Mouse (Mus musculus): Measurements from ENCODE around the gene Tgfb2.

Gene Tgfb2

DNA sequence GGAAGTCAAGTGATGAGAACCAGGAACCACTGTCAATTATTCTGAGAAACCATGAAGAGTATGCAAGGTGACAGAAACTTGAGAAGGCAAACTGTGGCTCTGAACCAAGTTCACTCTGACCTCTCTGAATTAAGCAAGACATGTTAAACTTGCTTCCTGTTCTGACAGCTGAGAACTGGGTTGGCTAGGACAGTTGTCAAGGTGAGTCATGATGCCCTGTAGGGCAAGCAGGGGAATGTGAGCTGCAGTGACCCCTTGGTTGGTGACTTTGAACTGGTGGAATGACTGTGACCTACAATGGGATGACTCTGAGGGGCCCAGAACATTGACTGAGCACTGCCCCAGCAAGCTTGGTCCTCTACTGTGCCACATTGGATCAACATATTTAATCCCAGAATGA is 121.9 kb downstream of the Tgfb2 start:
- no peak for DNase-seq (ENCODE audit: low read depth, low spot score)

DNA sequence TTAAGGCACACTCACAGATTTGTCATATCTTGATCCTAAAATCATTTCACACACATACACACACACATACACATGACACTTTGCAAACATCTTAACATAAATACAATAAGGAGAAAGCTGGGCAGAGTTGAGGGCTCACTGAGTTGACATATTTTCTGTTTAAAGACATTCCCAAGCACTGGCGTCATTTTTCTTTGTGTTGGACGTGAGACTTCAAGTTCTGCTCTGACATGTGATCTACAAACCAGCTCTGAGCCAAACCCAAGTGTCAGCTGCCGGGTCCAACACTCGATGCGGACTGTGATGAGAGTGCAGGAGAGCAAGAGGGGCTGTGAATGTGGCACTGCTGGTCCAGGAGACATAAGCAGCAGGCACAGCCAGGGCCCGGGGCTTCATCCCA is 123.7 kb downstream of the Tgfb2 start:
- DNase-seq (ENCODE audit: low read depth, low spot score), result no peak

DNA sequence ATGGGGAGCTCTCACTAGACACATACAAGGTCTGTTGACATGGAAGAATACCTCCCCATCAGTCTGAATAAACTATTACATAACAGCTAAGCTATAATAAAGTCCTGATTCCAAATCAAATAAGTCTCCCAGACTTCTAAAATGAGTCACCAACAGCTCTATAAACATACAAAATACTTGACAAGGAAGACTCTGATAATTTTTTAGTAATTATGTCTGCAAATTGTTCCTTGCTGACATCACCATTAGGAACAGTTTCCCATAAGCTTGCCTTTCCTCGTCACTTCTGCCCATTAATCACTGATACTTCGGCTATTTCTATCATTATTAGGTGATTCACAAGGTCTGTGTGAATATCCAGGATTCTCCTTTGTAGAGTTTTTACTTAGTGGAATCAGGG is 124.1 kb downstream of the Tgfb2 start:
- DNase-seq (ENCODE audit: low read depth, low spot score), result no peak

- no peak for DNase-seq (ENCODE audit: low read depth, low spot score)
These were observed 124.7 kb downstream of the Tgfb2 start for GRCm38 (mm10) chr1:186581114-186581513.

- DNase-seq (ENCODE audit: low read depth, low spot score), result no peak
These were observed 128.5 kb downstream of the Tgfb2 start for GRCm38 (mm10) chr1:186577302-186577701.

DNA sequence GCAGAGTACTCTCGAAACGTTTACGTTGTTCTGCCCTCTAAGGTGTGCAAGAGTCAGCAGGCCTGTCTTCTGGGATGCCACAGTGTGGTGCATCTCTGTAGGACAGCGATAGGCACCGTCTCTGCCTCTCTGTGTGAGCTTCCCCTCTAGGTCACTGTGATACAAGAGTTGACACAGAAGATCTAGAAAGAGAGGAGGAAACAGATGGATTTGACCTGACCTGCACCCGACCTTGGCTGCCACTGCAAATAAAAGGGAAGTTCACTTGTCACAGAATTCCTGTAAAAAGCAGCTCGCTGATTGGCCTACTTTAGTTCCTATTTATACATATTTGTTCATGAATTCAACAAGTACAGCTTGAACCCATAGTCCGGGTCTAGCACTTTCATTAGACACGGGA is 130.2 kb downstream of the Tgfb2 start:
- DNase-seq (ENCODE audit: low read depth, low spot score), result no peak

- no peak for DNase-seq (ENCODE audit: low read depth, low spot score)
These were observed 130.7 kb downstream of the Tgfb2 start for GRCm38 (mm10) chr1:186575074-186575473.
